Mouse (Mus musculus): Measurements from ENCODE around the gene Ssbp3.

Gene Ssbp3

GRCm38 (mm10) chr4:106910201-106911172 is at the start of gene Ssbp3:
Gene Ssbp3 (plus strand): TSS chr4:106910701.
- peak; percentile 69 to 83 for DNase-seq

DNA sequence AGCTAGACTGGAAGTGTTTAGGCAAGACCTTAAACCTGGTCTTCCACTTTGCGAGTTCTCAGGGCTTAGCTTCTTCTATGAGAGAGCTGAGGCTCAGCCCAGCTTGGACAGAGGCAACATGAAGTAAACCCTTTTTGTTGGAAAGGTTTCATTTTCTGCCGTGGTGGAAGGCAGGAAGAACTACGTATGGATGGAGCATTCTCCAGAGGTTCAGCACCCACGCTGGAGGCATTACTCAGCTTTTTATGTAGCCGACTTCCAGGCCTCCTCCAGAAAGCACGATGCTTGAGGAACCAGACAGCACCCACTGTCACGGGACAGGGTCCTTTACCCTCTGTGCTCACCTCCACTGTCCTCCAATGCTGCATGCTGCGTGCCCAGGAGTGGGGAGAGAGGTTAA is 48.6 kb upstream of the Ssbp3 start:
- no peak for DNase-seq

GRCm38 (mm10) chr4:106862317-106862716 is 48.2 kb upstream of the Ssbp3 start:
- DNase-seq = peak; percentile 35 to 37

DNA sequence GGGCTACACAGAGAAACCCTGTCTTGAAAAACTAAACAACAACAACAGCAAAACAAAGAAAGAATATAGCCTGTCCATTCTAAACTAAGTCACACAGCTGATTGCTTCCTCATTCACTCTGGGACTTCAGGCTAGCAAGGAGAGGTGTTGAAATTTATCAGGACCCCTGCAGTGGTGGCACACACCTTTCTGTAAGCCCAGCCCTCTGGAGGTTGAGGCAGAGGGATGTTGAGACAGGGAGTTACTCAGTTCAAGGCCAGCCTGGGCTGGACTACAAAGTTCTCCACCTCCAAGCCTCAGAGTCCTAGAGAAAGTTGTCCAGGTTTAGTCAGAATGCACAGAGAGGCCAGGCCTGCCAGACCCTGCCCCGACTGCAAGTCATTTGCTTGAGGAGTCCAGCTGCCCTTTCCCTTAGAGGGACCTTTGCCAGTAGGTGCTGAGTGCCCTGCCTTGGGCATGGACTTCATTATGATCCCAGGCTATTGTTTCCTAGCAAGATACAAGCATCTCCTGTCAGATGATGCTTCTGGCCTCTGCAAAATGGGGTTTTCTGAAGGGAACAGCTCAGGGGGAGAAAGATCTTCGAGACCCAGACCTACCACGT is 47.6 kb upstream of the Ssbp3 start:
- no peak for DNase-seq

DNA sequence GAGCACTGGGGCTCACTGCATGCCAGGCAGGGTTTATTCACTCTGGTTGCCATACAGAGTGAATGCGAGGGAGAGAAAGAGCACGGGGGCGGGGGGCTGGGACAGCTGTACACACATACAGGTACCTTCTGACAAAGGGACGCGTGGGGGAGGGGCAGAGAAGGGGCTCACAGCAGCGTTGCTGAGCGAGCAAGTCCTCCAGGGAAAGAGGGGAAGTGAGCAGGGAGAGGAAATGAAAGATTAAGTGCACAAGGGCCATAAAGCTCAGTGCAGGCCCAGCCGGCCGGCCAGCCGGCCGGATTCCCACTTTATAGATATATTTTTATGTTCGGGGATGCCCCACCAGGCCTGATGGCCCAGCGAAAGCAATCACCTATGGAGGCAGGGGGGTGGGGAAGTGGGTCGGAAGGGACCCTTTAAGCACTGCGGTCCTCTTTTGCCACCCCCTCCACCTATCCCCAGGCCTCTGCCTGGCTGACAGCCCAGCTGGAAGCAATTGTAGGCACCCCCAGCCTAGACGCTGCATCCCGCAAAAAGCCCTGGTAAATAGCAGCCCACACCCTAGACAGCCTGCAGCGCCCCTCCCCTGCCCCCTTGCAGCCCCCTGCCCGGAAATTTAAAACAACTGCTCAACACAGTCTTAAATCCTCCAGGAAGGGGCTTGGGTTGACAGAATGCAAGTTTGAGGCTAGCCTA is 44.9 kb upstream of the Ssbp3 start:
- no peak for DNase-seq

- no peak for DNase-seq
Observed at GRCm38 (mm10) chr4:106866381-106866780, 44.1 kb upstream of the Ssbp3 start.

GRCm38 (mm10) chr4:106866845-106867244 is 43.7 kb upstream of the Ssbp3 start:
- DNase-seq = no peak

GRCm38 (mm10) chr4:106868737-106869438 is 41.6 kb upstream of the Ssbp3 start:
- no peak for DNase-seq

- DNase-seq = no peak
Observed at GRCm38 (mm10) chr4:106869539-106869951, 41.0 kb upstream of the Ssbp3 start.

- DNase-seq = no peak
Observed at GRCm38 (mm10) chr4:106870556-106870955, 39.9 kb upstream of the Ssbp3 start.

DNA sequence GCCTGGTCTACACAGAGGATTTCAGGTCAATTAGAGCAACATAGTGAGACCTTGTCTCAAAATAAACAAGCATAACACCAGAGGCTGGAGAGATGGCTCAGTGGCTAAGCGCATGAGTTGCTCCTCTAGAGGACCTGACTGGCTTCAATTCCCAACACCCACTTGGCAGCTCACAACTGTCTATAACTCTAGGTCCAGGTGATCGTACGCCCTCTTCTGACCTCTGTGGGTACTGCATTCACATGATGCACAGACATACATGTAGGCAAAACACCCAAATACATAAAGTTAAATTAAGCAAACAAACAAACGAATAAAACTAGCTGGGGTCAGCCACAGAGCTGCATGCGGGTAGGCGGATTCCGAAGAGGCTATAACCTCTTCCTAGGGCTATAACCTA is 36.0 kb upstream of the Ssbp3 start:
- DNase-seq = no peak

DNA sequence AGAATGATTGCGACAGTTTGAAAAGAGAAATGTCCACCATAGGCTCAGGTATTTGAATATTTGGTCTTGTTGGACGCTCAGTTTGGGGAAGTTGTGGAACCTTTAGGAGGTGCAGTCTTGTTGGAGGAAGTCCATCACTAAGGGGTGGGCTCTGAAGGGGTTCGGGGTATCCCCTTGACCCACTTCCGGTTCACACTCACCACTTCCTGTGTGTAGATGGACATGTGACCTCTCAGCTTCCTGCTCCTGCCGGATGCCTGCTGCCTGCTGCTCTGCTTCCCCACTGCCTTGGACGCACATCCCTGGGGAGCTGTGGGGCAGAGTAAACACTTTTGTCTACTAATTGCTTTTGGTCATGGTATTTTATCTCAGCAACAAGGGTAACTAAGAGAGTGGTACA is 29.4 kb upstream of the Ssbp3 start:
- DNase-seq = no peak

- DNase-seq = no peak
Observed at GRCm38 (mm10) chr4:106883149-106883548, 27.4 kb upstream of the Ssbp3 start.

GRCm38 (mm10) chr4:106886307-106887085 is 24.0 kb upstream of the Ssbp3 start:
- DNase-seq = no peak

DNA sequence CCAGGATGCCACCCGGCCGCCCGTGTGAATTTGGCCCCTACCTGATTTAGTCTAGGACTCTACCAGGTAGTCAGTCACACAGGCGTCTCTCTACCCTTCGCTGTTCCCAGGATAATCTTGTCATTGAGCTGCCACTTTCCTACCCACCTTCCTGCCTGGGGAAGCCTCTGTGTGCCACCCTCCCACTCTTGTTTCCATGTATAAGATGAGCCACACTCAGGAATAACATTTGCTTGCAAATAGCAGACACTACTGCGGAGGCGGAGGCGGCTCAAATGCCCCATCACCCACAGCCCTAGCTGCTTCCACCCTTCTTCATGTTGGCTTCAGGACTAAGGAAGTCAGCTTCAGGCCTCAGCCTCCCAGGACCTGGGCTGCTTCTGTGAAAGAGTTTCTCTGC is 14.4 kb upstream of the Ssbp3 start:
- no peak for DNase-seq

- no peak for DNase-seq
Observed at GRCm38 (mm10) chr4:106898923-106899322, 11.6 kb upstream of the Ssbp3 start.

- DNase-seq = no peak
Observed at GRCm38 (mm10) chr4:106899471-106899870, 11.0 kb upstream of the Ssbp3 start.

DNA sequence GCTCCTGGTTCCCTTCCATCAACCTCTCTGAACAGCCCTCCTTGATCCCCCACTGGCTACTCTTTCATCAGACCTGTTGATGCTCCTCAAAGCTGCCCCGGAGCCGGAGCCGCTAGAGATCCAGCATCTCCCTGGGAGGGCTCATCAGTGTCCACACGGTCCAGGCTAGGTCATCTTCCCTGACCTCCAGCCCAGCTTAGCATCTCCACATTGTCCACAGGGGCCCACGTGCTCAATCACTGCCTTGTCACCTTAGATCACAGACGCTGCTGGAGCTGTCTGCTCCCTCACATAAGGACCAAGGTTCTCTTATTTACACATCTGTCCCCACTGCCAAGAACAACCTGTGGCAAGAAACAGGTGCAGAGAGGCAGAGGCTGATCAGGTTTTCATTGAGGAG is 9.8 kb upstream of the Ssbp3 start:
- DNase-seq = no peak

DNA sequence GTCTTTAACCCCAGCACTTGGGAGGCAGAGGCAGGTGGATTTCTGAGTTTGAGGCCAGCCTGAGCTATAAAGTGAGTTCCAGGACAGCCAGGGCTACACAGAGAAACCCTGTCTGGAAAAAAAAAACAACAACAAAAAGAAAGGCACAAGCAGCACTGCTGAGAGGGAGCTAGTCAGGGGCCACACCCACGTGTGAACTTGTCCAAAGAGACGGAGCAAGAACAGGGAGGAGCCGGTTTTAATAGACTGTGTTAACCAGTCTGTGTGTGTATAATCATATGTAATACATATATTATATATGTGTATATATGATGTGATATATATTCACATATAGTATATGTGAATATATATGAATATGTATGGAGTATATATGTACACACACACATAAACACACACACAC is 8.9 kb upstream of the Ssbp3 start:
- DNase-seq = no peak

DNA sequence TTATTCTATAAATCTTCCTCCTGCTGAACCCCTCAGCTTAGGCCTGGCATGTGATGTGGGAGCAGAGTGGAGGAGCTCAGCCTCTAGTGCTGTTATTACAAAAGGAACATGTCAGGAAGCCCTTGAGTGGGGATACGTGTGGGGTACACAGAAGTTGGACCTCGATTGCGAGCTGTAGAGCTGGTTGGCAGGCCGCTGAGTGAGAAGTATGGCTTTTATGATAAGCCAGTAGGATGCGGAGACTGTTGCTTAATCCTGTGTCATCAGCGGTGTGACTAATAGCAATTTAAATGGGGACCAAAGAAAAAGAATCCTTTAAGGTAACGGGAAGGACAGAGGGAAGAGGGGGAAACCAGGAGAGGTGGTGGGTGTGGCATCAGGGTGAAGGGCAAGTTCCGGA is 8.3 kb upstream of the Ssbp3 start:
- DNase-seq = no peak

DNA sequence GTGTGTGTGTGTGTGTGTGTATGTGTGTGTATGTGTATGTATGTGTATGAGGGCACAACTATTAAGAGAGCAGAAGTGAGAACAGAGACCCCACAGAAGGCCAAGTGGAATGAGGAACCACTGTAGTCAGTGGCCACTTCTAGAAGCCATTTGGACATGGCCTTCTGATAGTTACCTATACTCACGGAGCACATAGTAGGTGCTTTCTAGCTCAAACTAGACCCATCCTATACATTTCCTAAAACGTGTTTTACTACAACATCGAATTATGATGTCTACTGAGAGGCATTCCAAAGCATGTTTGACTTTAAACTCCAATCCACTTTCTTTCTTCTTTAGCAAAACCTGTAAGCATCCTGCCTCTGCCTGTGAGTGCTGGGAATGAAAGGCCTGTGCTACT is 4.6 kb upstream of the Ssbp3 start:
- no peak for DNase-seq
